Mouse (Mus musculus) embryonic stem cell, embryonic (primary cell): ENCODE data around the gene Ephb2.

ENCODE experiments used
- CTCF ChIA-PET, 4 experiments: fragments of 300-600 bp in 2 of 4; fragments of 350-600 bp in 2 of 4; sonication (Branson Sonifier 250); formaldehyde crosslinking; loops; one replicate each; lab custom pipeline; 2022; ENCODE audit warnings: inconsistent platforms in 2 of 4; lab: Charles Lee
- POLR2A ChIA-PET, 4 experiments: fragments of 300-600 bp in 2 of 4; fragments of 350-600 bp in 2 of 4; sonication (Branson Sonifier 250); formaldehyde crosslinking; loops; one replicate each; lab custom pipeline; 2022; ENCODE audit warnings: antibody characterized with exemption in 4 of 4, inconsistent platforms in 1 of 4; lab: Charles Lee

The Ephb2 gene

DNA sequence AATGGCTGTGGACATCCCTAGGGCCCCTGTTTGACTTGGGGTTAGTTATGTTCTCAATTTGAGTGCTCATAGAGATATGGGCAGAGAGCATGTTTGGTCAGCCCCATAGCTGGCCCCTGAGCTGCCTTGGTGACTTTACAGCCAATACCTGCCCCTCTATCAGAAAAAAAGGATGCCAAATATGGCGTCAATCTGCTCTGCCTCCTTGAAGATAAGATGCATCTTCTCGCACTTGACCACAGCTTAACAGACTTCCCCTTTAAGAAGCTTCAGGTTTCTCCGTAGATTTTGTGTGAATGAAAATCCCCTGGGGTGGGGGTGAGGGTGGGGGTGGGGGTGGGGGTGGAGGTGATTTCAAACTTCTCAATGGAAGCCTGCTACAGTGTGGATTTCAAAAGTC lies 177.9 kb downstream of the Ephb2 start:
- ChIA-PET CTCF (interaction anchor here (0.7 to 1.7 kb wide), 5 partner anchors 8 to 220 kb away, joined by 3 to 6 read pairs (median 4); no protein-coding TSS in a partner anchor), POLR2A (interaction anchor here in 2 of 4 experiments (0.7 to 0.8 kb wide), 3 partner anchors 8 to 207 kb away, joined by 3 read pairs; no protein-coding TSS in a partner anchor)

DNA sequence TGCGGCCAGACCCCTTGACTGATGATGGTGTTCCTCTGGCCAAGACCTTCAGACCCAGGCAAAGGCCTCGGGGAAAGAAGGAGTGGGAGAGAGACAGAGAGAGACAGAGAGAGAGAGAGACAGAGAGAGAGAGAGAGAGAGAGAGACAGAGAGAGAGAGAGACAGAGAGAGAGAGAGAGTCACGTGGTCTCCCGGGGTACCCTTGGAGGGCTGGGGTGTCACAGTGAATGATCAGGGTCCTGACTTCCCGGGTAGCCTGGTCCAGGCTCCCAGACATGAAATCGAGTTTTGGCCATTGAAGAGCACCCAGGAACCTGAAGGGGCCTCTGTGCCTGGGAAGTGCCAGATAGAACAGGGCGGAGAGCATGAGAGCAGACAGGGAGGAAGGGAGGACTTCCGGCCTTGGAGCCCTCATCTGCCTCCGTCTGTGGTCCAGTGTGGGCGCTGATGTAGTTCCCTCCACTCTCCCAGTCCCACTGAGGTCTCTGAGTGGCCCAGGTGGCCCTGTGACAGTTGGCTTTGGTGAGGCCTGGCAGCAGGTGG lies 182.0 kb downstream of the Ephb2 start:
- CTCF ChIA-PET: interaction anchor here in 1 of 4 experiments (0.7 to 1.1 kb wide), 2 partner anchors 14 to 275 kb away, joined by 3 to 4 read pairs; no protein-coding TSS in a partner anchor
- POLR2A ChIA-PET: interaction anchor here in 1 of 4 experiments (0.5 kb wide), 1 partner anchor 289 kb away, joined by 5 read pairs; no protein-coding TSS in a partner anchor

DNA sequence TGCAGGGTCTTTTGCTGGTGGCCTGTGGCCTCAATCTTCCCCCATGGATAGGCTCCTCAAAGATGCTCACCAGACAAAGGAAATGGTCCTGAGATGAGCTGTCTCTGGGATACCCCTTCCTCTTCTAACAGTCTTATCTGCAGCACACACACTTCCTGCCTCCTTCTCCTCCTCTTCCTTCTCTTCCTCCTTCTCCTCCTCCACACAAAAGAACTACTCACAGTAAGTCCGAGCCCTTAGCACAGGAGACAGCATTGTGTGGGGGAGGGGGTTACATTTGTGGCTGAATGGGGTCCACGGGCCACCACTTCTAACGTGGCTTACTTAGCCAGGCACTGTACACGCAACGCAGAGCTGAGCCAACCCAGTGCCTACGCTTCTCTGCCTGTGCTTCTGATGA lies 182.8 kb downstream of the Ephb2 start:
- POLR2A ChIA-PET: interaction anchor here in 2 of 4 experiments (0.6 to 1.0 kb wide), 3 partner anchors 10 to 268 kb away, joined by 3 to 6 read pairs (median 4); no protein-coding TSS in a partner anchor
- CTCF ChIA-PET: interaction anchor here (0.5 to 2.7 kb wide), 13 partner anchors 13 to 419 kb away, joined by 3 to 16 read pairs (median 5); no protein-coding TSS in a partner anchor

DNA sequence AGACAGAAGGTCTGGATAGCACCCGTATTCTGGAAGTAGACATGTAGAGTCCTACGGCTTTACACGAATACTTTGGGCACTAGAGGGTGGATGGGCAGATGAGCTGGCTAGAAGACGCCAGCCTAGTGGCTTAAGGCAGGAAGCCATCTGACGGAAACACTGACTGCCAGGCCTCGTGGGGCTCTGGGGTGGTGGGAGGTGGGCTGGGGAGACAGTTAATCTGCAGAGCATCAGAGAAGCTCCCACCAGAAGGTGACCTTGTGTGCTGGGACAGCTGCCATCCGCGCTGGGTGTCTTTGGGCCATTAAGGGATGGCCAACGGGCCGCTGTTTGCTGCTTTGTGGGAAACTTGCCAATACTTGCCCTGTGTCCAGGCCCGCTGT lies 183.3 kb downstream of the Ephb2 start:
- POLR2A ChIA-PET: interaction anchor here in 3 of 4 experiments (0.6 to 1.7 kb wide), 5 partner anchors 10 to 329 kb away, joined by 3 to 6 read pairs (median 4); no protein-coding TSS in a partner anchor

DNA sequence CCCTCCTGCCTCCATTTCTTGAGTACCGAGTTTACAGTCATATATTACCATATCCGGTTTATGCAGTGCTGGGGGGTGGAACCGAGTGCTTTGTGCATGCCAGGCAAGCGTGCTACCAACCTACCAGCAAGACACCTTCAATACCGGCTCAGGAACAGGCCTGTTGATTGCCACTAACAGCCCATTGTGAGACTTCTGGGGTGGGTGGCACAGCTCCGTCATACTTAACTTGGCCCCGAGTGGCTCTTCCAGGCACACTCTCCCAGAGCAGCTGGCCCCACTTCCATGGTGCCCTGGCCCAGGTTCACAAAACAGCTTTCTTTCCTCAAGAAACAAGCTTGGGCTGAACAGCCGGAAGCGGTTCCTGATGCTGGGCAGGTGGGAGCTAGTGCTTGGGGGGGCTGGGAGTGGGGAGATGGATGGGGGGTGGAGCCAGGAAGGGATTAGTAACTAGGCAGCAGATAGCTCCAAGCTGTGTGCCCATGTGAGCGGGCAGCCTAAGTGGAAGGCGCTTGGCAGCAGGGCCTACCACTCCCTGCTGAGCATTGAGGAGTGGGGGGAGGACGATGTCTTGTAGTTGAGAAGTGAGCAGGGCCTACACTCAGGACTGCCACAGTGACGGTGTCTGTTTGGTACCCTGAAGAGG lies 183.8 kb downstream of the Ephb2 start:
- CTCF ChIA-PET: interaction anchor here (0.6 to 2.7 kb wide), 48 partner anchors 10 to 513 kb away, joined by 3 to 16 read pairs (median 4); partner anchors contain the start of gene Lactbl1 (in 1 of the 4)
- POLR2A ChIA-PET: interaction anchor here in 2 of 4 experiments (0.6 to 1.7 kb wide), 7 partner anchors 11 to 330 kb away, joined by 3 to 8 read pairs (median 3); no protein-coding TSS in a partner anchor

More for the DNA sequence above, 183.3 kb downstream of the Ephb2 start:
- CTCF ChIA-PET: interaction anchor here (0.5 to 2.7 kb wide), 27 partner anchors 11 to 419 kb away, joined by 3 to 16 read pairs (median 5); no protein-coding TSS in a partner anchor

DNA sequence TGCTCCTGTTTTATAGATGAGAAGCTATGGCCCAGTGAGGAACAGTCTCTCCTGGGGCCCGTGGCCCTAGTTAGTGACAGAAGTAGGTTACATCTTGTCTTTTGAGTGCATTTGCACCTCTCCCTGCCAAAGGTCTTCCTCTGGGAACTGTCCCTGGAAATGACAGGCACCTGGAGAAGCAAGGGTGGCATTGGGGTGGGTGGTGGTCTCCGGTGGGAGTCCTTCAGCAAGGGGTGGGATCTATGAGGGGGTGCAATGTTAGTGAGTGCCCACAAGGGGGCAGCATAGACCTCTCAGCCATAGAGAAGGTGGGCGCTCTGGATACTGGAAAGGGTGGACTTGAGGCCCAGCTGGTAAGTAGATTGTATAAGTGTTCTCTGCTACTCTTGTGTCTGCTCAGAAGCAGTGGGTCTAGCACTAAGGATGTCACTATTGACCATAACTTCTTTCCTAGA lies 184.4 kb downstream of the Ephb2 start:
- ChIA-PET POLR2A (interaction anchor here in 2 of 4 experiments (0.6 to 1.7 kb wide), 5 partner anchors 227 to 330 kb away, joined by 3 to 8 read pairs (median 3); no protein-coding TSS in a partner anchor), CTCF (interaction anchor here (0.5 to 2.9 kb wide), 51 partner anchors 10 to 544 kb away, joined by 3 to 18 read pairs (median 4); partner anchors contain the start of gene Lactbl1 (in 1 of the 4))

DNA sequence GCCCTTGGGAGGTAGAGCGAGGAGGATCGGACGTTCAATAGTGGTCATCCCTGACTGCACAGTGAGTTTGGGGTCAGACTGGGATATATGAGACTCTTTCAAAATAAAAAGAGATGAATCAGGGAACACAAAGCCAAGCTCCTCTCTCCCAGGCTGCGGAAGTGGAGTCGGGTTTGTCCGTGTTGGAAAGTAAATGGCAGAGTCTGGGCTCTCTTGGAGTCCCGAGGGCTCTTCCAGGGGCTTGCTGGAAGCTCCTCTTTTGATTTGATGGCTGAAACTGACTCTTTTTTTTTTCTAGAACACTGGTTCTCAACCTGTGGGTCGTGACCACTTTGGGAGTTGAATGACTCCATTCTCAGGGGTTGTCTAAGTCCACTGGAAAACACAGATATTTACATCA lies 185.5 kb downstream of the Ephb2 start:
- ChIA-PET POLR2A (interaction anchor here in 2 of 4 experiments (0.6 kb wide), 2 partner anchors 117 to 208 kb away, joined by 3 to 4 read pairs; no protein-coding TSS in a partner anchor), CTCF (interaction anchor here in 3 of 4 experiments (0.6 to 2.9 kb wide), 13 partner anchors 15 to 457 kb away, joined by 3 to 18 read pairs (median 4); no protein-coding TSS in a partner anchor)

DNA sequence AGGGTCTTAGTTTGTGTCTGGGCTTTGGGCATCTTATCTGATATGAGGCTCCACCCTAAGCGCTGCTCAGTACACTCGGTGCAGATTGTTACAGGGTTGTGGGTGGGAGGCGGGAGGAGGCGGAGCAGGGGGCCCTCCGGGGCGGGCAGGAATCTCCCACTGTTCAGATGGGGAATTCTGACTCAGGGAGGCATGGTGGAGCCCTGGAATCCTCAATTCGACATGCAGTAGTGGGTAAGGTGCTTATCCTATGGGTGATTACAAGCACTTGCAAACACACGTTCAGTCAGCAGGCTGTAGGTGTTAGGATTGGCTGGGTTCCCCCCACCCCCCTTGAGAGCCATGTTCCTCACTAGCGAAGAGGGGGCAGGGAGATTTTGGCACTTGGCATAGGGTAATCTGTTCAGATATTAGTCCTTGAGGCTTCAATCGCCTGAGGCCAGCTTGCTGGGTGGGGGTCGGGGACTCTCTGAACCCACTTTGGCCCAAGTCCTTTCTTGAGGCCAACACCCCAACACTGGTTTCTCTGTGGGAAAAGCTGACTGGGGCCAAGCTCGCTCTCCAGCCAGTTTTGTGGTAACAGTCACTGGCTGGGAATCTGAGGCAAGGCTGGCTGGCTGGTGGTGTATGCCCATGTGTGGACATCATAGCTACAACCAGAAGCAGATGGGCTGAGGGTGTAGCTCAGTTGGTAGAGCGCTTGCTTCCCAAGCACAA lies 186.2 kb downstream of the Ephb2 start:
- POLR2A ChIA-PET: interaction anchor here in 2 of 4 experiments (0.6 kb wide), 2 partner anchors 116 to 208 kb away, joined by 3 to 4 read pairs; no protein-coding TSS in a partner anchor
- CTCF ChIA-PET: interaction anchor here in 3 of 4 experiments (0.6 to 2.9 kb wide), 24 partner anchors 11 to 457 kb away, joined by 3 to 18 read pairs (median 4); no protein-coding TSS in a partner anchor

DNA sequence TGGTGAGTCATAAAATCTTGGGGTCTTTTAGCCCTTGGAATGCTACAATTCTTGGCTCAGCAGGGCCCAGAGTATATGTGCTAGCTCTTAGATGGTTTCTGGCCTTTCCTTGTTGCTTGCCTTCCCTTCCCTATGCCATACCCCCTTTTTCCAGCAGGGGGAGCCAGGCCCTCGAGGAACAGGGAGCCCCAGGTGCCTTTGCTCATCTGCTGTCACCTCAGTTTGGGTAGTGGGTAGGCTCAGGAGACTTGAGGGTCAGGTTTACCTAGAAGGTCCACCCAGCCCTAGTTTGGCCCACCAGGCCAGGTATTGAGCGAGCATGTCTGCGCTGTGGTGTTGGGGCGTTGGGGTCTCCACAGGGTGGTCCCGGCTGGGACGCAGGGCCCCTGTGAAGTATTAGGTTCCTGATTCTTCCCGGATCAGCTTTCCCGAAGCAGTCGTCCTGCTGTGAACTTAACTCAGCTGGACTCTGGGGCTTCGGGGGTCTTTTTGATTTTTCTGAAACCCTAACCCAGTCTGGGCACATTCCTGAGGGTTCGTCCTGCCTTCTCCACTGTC lies 186.8 kb downstream of the Ephb2 start:
- CTCF ChIA-PET: interaction anchor here (0.6 to 2.9 kb wide), 60 partner anchors 8 to 542 kb away, joined by 3 to 18 read pairs (median 3); partner anchors contain the start of gene Zbtb40 (in 1 of the 4)

DNA sequence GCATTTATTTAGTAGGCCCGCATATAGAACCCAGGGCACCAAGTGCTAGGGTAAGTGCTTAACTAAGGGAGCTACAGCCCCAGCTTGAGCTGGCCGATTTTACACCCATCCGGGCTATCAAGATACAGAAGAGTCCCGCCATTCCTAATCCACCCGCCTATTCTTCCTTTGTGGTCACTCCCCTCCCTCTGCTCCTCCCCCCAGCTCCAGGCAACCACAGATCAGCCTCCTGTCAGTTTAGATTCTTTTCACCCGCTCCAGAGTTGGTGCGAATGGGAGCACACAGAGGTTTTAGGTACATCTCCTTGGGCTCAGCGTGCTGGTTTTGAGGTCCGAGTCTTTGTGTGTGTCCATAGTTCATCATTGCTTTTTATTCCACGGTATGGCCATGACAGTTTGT lies 196.9 kb downstream of the Ephb2 start:
- POLR2A ChIA-PET: interaction anchor here in 3 of 4 experiments (0.7 to 1.6 kb wide), 7 partner anchors 18 to 265 kb away, joined by 3 to 4 read pairs (median 3); partner anchors contain the start of gene Kdm1a (in 1 of the 3)
- CTCF ChIA-PET: interaction anchor here in 3 of 4 experiments (0.9 to 2.3 kb wide), 6 partner anchors 9 to 670 kb away, joined by 3 to 12 read pairs (median 3); no protein-coding TSS in a partner anchor

More for the DNA sequence above, 186.8 kb downstream of the Ephb2 start:
- POLR2A ChIA-PET: interaction anchor here in 1 of 4 experiments (0.6 to 0.7 kb wide), 2 partner anchors 48 to 186 kb away, joined by 3 read pairs; no protein-coding TSS in a partner anchor

DNA sequence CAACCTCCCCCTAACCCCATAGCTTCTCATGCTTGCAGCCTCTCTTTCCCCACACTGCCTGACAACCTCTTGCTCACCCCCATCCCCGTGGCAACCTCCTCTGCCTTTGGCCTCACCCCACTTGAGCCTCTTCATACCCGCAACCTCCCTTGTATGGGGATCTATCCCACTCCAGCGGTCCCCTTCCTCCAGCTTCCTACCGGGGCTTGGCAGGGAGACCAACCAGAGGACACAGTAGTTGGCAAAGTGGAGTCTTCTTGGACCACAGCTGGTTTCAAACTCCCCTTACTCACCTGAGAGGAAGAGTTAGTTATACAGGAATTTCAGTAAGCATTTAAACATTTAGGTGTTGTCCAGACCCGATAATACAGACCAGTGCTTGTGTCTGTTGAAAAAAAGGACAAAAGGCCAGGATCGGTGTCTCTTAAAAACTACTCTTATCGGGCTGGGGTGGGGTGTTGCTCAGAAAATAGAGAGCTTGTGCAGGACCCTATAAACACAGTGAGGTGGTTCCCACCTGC lies 197.5 kb downstream of the Ephb2 start:
- ChIA-PET CTCF (interaction anchor here in 3 of 4 experiments (0.6 to 2.3 kb wide), 18 partner anchors 10 to 670 kb away, joined by 3 to 12 read pairs (median 3); partner anchors contain the start of gene Asap3 (in 1 of the 3)), POLR2A (interaction anchor here (0.6 to 1.6 kb wide), 17 partner anchors 9 to 410 kb away, joined by 3 to 5 read pairs (median 3); partner anchors contain the start of genes Htr1d (in 1 of the 4), Kdm1a (in 1 of the 4) and Zbtb40 (in 1 of the 4))

DNA sequence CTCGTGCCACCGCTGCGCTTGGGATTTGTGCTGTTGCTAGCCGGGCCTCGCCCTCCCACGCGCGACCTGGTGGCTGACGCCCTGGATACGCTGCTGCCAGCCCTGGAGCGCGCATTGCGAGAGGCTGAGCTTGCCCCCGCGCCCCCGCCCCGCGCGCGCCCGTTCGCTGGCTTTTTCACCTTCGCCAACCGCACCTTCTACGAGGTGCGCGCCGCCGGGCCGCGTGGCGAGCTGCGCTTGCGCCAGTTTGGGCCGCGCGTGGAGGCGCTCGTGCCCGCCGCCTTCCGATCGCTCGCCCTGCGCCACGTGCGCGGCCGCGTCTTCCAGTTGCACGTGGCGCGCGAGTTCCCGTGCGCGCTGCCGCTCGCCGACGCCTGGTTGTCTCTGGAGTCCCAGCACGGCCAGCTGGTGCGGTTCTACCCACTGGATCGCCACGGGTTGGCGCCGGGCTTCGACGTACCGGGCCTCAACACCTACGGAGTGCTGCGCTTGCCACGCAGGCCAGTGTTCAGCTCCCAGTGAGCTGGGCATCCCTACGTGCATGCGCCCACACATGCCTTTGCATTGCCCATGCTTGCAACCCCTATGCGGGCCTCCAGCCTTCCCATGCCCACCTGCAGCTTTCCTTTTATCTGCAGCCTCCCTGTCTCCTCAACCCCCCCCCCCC lies 198.1 kb downstream of the Ephb2 start:
- ChIA-PET POLR2A (interaction anchor here (0.6 to 1.6 kb wide), 16 partner anchors 9 to 410 kb away, joined by 3 to 5 read pairs (median 3); partner anchors contain the start of genes Htr1d (in 1 of the 4) and Zbtb40 (in 1 of the 4)), CTCF (interaction anchor here in 3 of 4 experiments (0.6 to 2.3 kb wide), 15 partner anchors 11 to 458 kb away, joined by 3 to 12 read pairs (median 3); partner anchors contain the start of gene Asap3 (in 1 of the 3))

DNA sequence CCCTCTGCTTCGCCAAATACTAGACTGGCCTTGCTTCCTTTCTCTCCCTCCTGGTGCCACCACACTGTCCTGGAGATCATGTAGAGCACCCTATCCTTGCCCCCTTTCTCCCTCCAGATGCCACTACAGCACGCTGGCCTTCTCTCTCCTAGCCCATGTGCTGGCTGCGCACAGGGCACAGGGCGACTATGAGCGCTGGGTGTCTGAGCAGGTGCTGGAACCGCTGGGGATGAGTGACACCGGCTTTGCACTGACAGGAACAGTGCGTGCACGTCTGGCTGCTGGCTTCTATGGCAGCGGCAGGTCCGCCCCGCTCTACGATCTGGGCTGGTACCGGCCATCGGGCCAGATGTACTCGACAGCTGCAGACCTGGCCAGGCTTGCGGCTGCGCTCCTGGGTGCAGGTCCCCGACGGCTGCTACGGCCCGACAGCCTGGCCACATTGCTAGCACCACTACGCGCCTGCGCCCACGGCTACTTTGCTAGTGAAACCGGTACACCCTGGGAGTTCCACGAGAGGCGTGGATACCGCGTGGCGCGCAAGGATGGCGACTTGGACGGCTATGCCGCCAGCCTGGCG lies 198.7 kb downstream of the Ephb2 start:
- ChIA-PET CTCF (interaction anchor here in 3 of 4 experiments (0.7 to 2.3 kb wide), 14 partner anchors 11 to 344 kb away, joined by 3 to 12 read pairs (median 4); no protein-coding TSS in a partner anchor), POLR2A (interaction anchor here in 3 of 4 experiments (0.6 to 1.4 kb wide), 7 partner anchors 10 to 338 kb away, joined by 3 to 4 read pairs (median 3); no protein-coding TSS in a partner anchor)

DNA sequence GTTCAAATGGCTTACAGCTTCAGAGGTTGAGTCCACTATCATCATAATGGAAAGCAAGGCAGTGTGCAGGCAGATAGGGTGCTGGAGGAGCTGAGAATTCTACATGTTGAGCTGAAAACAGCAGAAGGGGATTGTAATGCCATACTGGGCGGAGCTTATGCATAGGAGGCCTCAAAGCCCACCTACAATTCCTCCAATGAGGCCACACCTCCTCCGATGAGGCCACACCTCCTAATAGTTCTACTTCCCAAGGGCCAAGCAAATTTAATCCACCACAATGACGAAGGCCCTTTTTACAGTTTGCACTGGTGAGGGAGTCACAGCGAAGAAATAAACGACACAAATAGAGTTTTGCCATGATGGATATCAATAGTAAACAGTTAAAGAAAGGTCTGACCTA lies 199.3 kb downstream of the Ephb2 start:
- ChIA-PET CTCF (interaction anchor here in 2 of 4 experiments (0.7 to 1.9 kb wide), 8 partner anchors 11 to 345 kb away, joined by 3 to 8 read pairs (median 4); no protein-coding TSS in a partner anchor), POLR2A (interaction anchor here in 2 of 4 experiments (0.6 to 1.0 kb wide), 4 partner anchors 17 to 339 kb away, joined by 3 to 4 read pairs (median 3); no protein-coding TSS in a partner anchor)

DNA sequence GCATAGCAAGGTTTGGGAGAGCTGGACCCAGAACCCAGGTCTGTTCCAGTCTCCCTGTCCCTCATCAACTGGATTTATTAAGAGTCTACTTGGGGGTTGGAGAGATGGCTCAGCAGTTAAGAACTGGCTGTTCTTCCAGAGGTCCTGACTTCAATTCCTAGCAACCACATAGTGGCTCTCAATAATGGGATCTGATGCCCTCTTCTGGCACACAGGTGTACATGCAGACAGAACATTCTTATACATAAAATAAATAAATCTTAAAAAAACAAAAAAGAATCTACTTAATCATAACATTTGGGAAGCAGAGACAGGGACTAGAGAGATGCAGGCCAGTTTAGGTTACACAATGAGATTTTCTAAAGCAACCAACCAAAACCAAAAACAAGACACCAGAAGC lies 199.8 kb downstream of the Ephb2 start:
- ChIA-PET POLR2A (interaction anchor here in 2 of 4 experiments (0.7 to 1.0 kb wide), 3 partner anchors 17 to 339 kb away, joined by 3 read pairs; no protein-coding TSS in a partner anchor), CTCF (interaction anchor here in 2 of 4 experiments (0.8 to 1.9 kb wide), 5 partner anchors 10 to 211 kb away, joined by 3 to 8 read pairs (median 4); no protein-coding TSS in a partner anchor)
